Mouse (Mus musculus) embryo, embryonic 10 days (tissue): Measurements from ENCODE around the gene Brms1l.
"Not testable (repeated sequence)": the region's sequence is repeated elsewhere in the genome, so short reads cannot be mapped to it uniquely, and the experiment has no call there.

Source experiments
- DNase-seq: peaks from one replicate; pipeline ENCODE4 v3.0.0-alpha.2; 2015; ENCODE audit warnings: low spot score

Brms1l gene

GRCm38 (mm10) chr12:55836199-55836951, at the start of gene Brms1l:
TSS of gene Brms1l (plus strand) at chr12:55836324.
- peak; percentile 99 for DNase-seq

- DNase-seq = not testable (repeated sequence)
Measured at GRCm38 (mm10) chr12:55794485-55794884, 41.6 kb upstream of the Brms1l start.

- DNase-seq = no peak
Measured at GRCm38 (mm10) chr12:55797103-55797502, 39.0 kb upstream of the Brms1l start.

- no peak for DNase-seq
Measured at GRCm38 (mm10) chr12:55798745-55799144, 37.4 kb upstream of the Brms1l start.

- DNase-seq = no peak
Measured at GRCm38 (mm10) chr12:55800144-55800543, 36.0 kb upstream of the Brms1l start.

GRCm38 (mm10) chr12:55801131-55801530, 35.0 kb upstream of the Brms1l start:
- DNase-seq = no peak

GRCm38 (mm10) chr12:55805035-55805434, 31.1 kb upstream of the Brms1l start:
- DNase-seq = no peak

- DNase-seq = no peak
Measured at GRCm38 (mm10) chr12:55816488-55816887, 19.6 kb upstream of the Brms1l start.

GRCm38 (mm10) chr12:55820119-55820660, 15.9 kb upstream of the Brms1l start:
- DNase-seq = peak; percentile 35

GRCm38 (mm10) chr12:55820661-55821314, 15.3 kb upstream of the Brms1l start, which contains the start of gene Ralgapa1:
TSS of gene Ralgapa1 (minus strand) at chr12:55821167.
- peak; percentile 98 for DNase-seq

- DNase-seq = no peak
Measured at GRCm38 (mm10) chr12:55824027-55824426, 12.1 kb upstream of the Brms1l start.

GRCm38 (mm10) chr12:55825537-55825936, 10.6 kb upstream of the Brms1l start:
- no peak for DNase-seq

GRCm38 (mm10) chr12:55831101-55831500, 5.0 kb upstream of the Brms1l start:
- peak; percentile 77 for DNase-seq

GRCm38 (mm10) chr12:55832961-55833360, 3.2 kb upstream of the Brms1l start:
- no peak for DNase-seq

- no peak for DNase-seq
Measured at GRCm38 (mm10) chr12:55833906-55834625, 2.1 kb upstream of the Brms1l start.

GRCm38 (mm10) chr12:55834891-55835290, 1.2 kb upstream of the Brms1l start:
- DNase-seq = no peak

- no peak for DNase-seq
Measured at GRCm38 (mm10) chr12:55835857-55836198, 296 bp upstream of the Brms1l start.

GRCm38 (mm10) chr12:55837495-55837894, 1.4 kb downstream of the Brms1l start:
- DNase-seq = no peak

- DNase-seq = peak; percentile 52
Measured at GRCm38 (mm10) chr12:55846741-55847140, 10.6 kb downstream of the Brms1l start.

GRCm38 (mm10) chr12:55847851-55848250, 11.7 kb downstream of the Brms1l start:
- no peak for DNase-seq

GRCm38 (mm10) chr12:55850650-55851049, 14.5 kb downstream of the Brms1l start:
- no peak for DNase-seq
